Mouse (Mus musculus): ENCODE results near the gene Atp8b5. TPM values are rescaled to one million over a fixed set of nuclear protein-coding genes. Genes with fewer than 3 reads are reported as not detected.

Atp8b5 gene
- under 1 TPM; 0.23 to 0.52 TPM for total RNA-seq (2021)
- long read RNA-seq = 0 reads

GRCm38 (mm10) chr4:43266623-43267322 is at the start of gene Atp8b5:
Gene Atp8b5, plus strand, starts transcription at chr4:43267159.
- peak; percentile 70 to 88 for DNase-seq (ENCODE audit: low spot score in 2 of 2)

GRCm38 (mm10) chr4:43217997-43218396 is 49.0 kb upstream of the Atp8b5 start:
- no peak for DNase-seq (ENCODE audit: low spot score in 2 of 2)

GRCm38 (mm10) chr4:43231821-43232220 is 35.1 kb upstream of the Atp8b5 start:
- no peak for DNase-seq (ENCODE audit: low spot score in 2 of 2)

- DNase-seq (ENCODE audit: low spot score in 2 of 2) = no peak
Observed at GRCm38 (mm10) chr4:43232985-43233384, 34.0 kb upstream of the Atp8b5 start.

GRCm38 (mm10) chr4:43233489-43233888 is 33.5 kb upstream of the Atp8b5 start:
- DNase-seq (ENCODE audit: low spot score in 2 of 2) = no peak

DNA sequence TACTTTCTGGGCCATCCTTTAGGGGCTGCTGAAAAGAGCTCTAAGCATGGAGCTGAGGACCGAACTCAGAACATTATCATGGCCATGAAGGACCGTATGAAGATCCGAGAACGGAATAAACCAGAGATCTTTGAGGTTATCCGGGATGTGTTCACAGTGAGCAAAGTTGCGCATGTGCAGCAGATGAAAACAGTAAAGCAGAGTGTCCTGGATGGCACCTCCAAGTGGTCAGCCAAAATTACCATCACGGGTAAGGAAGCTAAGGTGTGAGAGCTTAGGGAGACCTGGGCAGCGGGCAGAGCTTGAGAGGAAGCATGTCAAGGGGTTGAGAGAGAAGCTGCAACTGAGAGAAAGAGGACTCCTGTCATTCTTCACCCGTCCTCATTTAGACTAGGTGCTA is 30.1 kb upstream of the Atp8b5 start:
- no peak for DNase-seq (ENCODE audit: low spot score in 2 of 2)

GRCm38 (mm10) chr4:43240716-43241115 is 26.2 kb upstream of the Atp8b5 start:
- no peak for DNase-seq (ENCODE audit: low spot score in 2 of 2)

GRCm38 (mm10) chr4:43244022-43244421 is 22.9 kb upstream of the Atp8b5 start:
- peak in 1 of 2 experiments; percentile 51 for DNase-seq (ENCODE audit: low spot score in 2 of 2)

- no peak for DNase-seq (ENCODE audit: low spot score in 2 of 2)
Observed at GRCm38 (mm10) chr4:43245776-43246175, 21.2 kb upstream of the Atp8b5 start.

DNA sequence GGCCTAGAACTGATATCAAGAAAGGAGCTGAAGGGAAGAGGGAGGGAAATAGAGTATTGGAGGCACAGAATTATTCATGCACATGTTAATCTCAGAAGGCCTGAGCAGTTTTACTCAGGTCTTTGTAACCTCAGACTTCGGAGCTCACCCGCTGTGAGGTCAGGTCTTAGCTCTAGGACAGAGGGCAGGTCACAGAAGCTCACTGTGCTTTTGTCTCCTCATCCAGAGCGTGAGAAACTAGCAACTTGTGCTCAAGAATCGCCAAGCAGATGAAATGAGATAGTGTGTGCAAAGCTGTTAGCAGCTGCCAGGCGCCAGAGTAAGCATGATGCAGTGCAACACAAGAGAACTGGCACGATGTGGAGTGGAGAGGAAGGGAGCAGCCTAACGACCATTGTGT is 18.9 kb upstream of the Atp8b5 start:
- DNase-seq (ENCODE audit: low spot score in 2 of 2) = no peak

DNA sequence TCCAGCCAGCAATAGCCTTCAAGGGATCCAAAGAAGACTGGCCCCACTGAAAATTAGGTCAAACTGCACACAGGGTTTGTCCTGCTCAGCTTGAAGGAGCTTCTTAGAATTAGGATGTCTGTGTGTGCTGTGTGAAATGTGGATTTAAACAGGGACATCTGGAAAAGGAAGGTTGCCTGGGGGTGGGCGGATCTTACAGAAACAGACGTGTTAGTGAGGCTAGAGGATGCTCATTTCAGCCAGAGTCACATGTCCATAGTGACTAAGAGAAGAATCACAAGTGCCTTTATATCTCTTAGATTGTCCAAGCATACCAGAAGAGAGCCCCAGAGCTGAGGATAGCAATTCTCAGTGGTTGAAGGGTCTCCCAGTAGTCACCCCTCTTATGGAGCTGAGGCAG is 18.1 kb upstream of the Atp8b5 start:
- DNase-seq (ENCODE audit: low spot score in 2 of 2) = no peak

DNA sequence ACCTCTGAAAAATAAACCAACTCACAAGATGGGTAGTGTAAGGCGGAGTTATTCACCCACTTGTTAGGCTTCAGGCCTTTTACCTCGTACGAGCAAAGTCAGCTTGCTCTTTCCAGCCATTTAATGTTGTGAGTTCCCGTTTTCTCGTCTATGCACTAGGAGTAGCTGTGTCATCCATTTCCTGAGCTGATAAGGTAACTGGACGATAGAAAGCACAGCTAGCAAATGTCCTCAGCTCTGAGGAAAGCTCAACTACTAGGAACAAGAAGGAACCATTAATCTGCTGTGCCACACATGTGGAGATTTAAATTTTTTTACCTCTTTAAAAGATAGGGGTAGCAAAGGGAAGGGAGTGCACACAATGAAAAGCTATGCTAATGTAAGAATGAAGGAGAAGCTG is 15.7 kb upstream of the Atp8b5 start:
- DNase-seq (ENCODE audit: low spot score in 2 of 2) = no peak

GRCm38 (mm10) chr4:43257040-43257439 is 9.9 kb upstream of the Atp8b5 start:
- DNase-seq (ENCODE audit: low spot score in 2 of 2) = no peak

DNA sequence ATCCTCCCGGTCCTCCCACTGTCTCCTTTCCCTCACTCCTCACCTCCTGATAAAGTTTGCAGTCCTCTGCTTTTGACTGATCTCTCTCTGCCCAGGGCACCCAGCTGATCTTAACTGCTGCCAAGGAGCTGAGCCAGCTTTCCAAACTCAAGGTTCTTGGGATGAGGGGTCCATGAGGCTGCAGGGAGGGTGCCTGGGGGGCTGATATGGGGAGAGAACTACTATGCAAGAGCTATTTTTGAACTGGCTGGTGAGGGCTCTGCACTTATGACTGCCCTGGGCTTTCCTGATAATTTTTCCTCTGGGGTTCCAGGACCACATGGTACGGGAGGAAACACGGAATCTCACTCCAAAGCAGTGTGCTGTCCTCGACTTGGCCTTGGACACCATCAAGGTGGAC is 8.4 kb upstream of the Atp8b5 start:
- no peak for DNase-seq (ENCODE audit: low spot score in 2 of 2)

GRCm38 (mm10) chr4:43259435-43259834 is 7.5 kb upstream of the Atp8b5 start:
- DNase-seq (ENCODE audit: low spot score in 2 of 2) = no peak

GRCm38 (mm10) chr4:43260096-43260495 is 6.9 kb upstream of the Atp8b5 start:
- DNase-seq (ENCODE audit: low spot score in 2 of 2) = no peak

DNA sequence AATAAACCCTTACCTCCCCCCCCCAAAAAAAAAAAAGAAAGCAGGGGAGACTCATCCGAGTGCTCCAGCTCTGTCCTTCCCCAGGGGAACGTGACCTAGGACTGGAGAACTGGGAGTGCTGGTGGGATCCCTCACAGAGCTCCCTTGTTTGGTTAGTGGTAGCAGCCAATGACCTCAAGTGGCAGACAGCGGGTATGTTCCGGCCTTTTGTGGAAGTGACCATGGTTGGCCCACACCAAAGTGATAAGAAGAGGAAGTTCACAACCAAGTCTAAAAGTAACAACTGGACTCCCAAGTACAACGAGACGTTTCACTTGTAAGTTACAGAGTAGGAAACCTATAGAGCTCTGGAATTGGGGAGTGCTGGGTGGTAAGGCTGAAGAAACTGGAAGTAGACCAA is 4.1 kb upstream of the Atp8b5 start:
- DNase-seq (ENCODE audit: low spot score in 2 of 2) = no peak

DNA sequence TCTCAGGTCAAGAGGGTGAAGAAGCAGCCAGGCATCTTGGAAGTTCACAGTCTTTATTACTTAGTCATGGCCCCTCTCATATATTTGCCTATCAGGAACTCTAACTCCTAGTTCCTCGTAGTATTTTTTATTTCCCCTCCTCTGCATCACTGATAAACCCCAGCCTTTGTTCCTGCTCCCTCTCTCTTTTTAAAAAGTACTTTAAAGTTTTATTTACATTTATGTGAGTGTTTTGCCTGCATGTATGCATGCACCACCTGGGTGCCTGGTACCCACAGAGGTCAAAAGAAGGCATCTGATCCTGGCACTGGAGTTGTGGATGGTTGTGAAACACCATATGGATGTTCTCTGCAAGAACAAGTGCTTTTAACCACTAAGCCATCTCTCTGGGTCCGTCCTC is 813 bp upstream of the Atp8b5 start:
- DNase-seq (ENCODE audit: low spot score in 2 of 2) = no peak

DNA sequence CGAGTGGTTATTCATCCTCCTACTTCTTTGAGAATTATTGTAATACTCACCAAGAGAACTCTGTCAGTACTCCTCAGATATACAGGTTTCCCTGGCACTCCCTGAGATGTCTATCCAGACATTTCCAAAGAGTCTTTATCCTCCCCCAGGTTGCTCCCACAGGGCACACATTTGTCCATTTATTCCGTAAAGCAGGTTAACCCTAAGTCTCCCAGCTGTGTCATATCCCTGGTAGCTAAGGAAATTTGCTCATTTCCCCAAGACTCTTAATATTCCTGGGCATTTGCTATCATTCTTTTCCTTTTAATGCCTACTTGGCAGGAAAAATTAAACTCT is 332 bp downstream of the Atp8b5 start:
- no peak for DNase-seq (ENCODE audit: low spot score in 2 of 2)

DNA sequence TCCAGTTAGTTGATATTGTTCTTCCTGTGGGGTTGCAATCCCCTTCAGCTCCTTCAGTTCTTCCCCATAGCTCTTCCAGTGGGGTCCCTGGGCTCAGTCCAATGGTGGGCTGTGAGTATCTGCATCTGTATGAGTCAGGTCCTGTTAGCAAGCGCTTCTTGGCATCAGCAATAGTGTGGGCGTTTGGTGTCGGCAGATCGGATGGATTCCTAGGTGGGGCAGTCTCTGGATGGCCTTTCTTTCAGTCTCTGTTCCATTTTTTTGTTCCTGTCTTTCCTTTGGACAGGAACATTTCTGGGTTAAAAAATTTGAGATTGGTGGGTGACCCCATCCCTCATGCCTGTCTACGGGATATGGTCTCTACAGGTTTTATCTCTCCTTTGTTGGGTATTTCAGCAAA is 18.5 kb downstream of the Atp8b5 start:
- DNase-seq (ENCODE audit: low spot score in 2 of 2) = no peak

GRCm38 (mm10) chr4:43287305-43287704 is 20.3 kb downstream of the Atp8b5 start:
- DNase-seq (ENCODE audit: low spot score in 2 of 2) = no peak

GRCm38 (mm10) chr4:43294001-43294400 is 27.0 kb downstream of the Atp8b5 start:
- DNase-seq (ENCODE audit: low spot score in 2 of 2) = peak in 1 of 2 experiments; percentile 2

- no peak for DNase-seq (ENCODE audit: low spot score in 2 of 2)
Observed at GRCm38 (mm10) chr4:43309696-43310338, 42.9 kb downstream of the Atp8b5 start.
